Comparison of ENCODE assay signal across 8 mouse cellular contexts in the genomic region with DNA sequence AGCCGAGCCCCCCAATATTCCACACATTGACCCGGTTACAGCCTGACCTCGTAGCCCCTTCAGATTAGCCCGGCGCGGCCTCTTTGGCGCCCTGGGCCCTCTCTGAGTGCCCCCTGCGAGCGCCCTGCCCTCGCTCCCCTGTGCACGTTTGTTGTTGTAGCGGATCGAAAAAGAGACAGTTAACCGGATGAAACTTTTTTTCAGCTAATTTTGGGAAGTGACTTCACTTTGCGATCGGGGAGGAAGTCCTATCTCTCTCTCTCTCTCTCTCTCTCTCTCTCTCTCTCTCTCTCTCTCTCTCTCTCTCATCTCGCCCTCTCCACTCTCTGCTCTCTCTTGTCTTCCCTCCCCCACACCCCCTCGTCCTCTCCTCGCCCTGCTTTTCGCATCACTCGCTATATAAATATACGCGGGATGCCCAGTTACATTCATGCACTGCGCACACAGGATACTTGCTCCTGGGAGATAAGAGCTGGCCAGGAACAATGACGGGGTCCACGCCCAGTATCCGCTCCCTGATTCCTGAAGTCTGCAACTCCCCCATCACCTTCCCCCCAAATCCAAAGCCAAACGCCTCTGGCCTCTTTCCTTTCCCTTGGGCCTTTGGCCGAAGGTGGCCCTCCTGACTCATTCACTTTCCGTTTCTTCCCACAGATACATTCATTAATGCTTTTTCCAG. TPM values are rescaled to one million over a fixed set of nuclear protein-coding genes. Genes with fewer than 3 reads are reported as not detected.
DNase-seq lines count a peak whose midpoint lies in the region; ATAC-seq and TF ChIP-seq lines count a peak whose summit lies in the region.

No protein-coding gene starts in this region.

- peaks cover 6 to 32% of the 10 kb centered on the region in 2 experiments for H3K4me1 ChIP-seq in CH12.LX (ENCODE audit: control insufficient read depth in 1 of 2, insufficient read depth in 2 of 2)
- H3K4me1 ChIP-seq in bone marrow, adult 2 months (ENCODE audit: control insufficient read depth, insufficient read depth, low read length), result peaks cover 3% of the 10 kb centered on the region; the same call in 1 of the 2 replicates
- H3K4me1 ChIP-seq in lung, postnatal 0 days (ENCODE audit: insufficient read depth, low read depth, low read length), result peaks cover 17% of the 10 kb centered on the region; the same call in 1 of the 2 replicates

- peak overlapping the region; percentile 18; the same call in 1 of the 2 replicates for H3K4me2 ChIP-seq in CH12.LX (ENCODE audit: insufficient read depth, low read depth, poor library complexity, severe bottlenecking)
- H3K4me2 ChIP-seq in lung, postnatal 0 days (replicated peaks; ENCODE audit: low read depth, low read length), result peak overlapping the region; percentile 88

- TF ChIP-seq RAD21 in CH12.LX (IDR thresholded peaks at IDR 0.05; ENCODE audit: low read depth, low read length), result no peak

- H3K27me3 ChIP-seq in CH12.LX (replicated peaks), result no peaks in the 10 kb centered on the region
- peaks cover 20% of the 10 kb centered on the region; the same call in 1 of the 2 replicates for H3K27me3 ChIP-seq in lung, postnatal 0 days (replicated peaks; ENCODE audit: insufficient read depth, low read length)

- H3K36me3 ChIP-seq in CH12.LX (replicated peaks in 1 of 2; ENCODE audit: control insufficient read depth in 1 of 2, insufficient read depth in 1 of 2, low read length in 1 of 2), result peaks cover 0 to 3% of the 10 kb centered on the region in 2 experiments
- H3K36me3 ChIP-seq in lung, postnatal 0 days (ENCODE audit: insufficient read depth, low read length), result no peaks in the 10 kb centered on the region

- DNase-seq in CH12.LX (ENCODE audit: extremely low read depth), result peak; percentile 66
- DNase-seq in heart, adult 8-10 months (ENCODE audit: low spot score), result peak; percentile 86
- DNase-seq in kidney, adult 18-20 months, result peak; percentile 53
- peak; percentile 82 for DNase-seq in lung, postnatal 0 days (ENCODE audit: low spot score)
- peak; percentile 42 for DNase-seq in retina, embryonic 14.5 days (ENCODE audit: low spot score)
- no peak for DNase-seq in cerebellum, adult 8-10 months
- DNase-seq in urinary bladder, postnatal 36 days (ENCODE audit: low spot score in 2 of 2), result no peak

- H3K27ac ChIP-seq in CH12.LX (ENCODE audit: insufficient read depth, low read depth), result peak overlapping the region; percentile 87
- H3K27ac ChIP-seq in bone marrow, adult 2 months (ENCODE audit: control insufficient read depth, insufficient read depth, low read depth, low read length, poor library complexity), result peak overlapping the region; percentile 99
- peak overlapping the region; percentile 88 for H3K27ac ChIP-seq in lung, postnatal 0 days (ENCODE audit: low read length)

- in situ Hi-C loops in CH12.LX (cut with MboI; ENCODE audit: low pct_ligation_motif_present, low pct_unique_long_range_greater_than_20kb, low sequenced_read_pairs), result no loop called here

- no peak for TF ChIP-seq CTCF in CH12.LX (conservative IDR thresholded peaks at IDR 0.05 in 1 of 2, IDR thresholded peaks at IDR 0.05 in 1 of 2; ENCODE audit: low read depth in 2 of 2, low read length in 2 of 2)
- no peak for TF ChIP-seq CTCF in bone marrow, adult 2 months (IDR thresholded peaks at IDR 0.05; ENCODE audit: control insufficient read depth, insufficient read depth, low read length)
- no peak for TF ChIP-seq CTCF in lung, postnatal 0 days (IDR thresholded peaks at IDR 0.05)

- dilution Hi-C loops in CH12.LX (cut with MboI; ENCODE audit: extremely low pct_ligation_motif_present, extremely low pct_unique_long_range_greater_than_20kb, low sequenced_read_pairs), result no loop called here

- H3K4me3 ChIP-seq in CH12.LX (replicated peaks in 1 of 3; ENCODE audit: low read depth in 2 of 3, low read length in 2 of 3, poor library complexity in 1 of 3), result peak overlapping the region; percentile 87 to 96 (median 92)
- H3K4me3 ChIP-seq in bone marrow, adult 2 months (replicated peaks; ENCODE audit: control insufficient read depth, low read depth, low read length), result peak overlapping the region; percentile 83
- H3K4me3 ChIP-seq in lung, postnatal 0 days (ENCODE audit: low read depth, low read length), result peak overlapping the region; percentile 71

- peaks cover 6% of the 10 kb centered on the region for H3K9me3 ChIP-seq in CH12.LX (replicated peaks; ENCODE audit: low read length)
- no peaks in the 10 kb centered on the region for H3K9me3 ChIP-seq in lung, postnatal 0 days (ENCODE audit: low read length)

- peak overlapping the region; percentile 99 for H3K9ac ChIP-seq in CH12.LX (ENCODE audit: insufficient read depth, low read depth)
- H3K9ac ChIP-seq in lung, postnatal 0 days (replicated peaks; ENCODE audit: low read depth), result peak overlapping the region; percentile 87

- H3K79me2 ChIP-seq in CH12.LX (replicated peaks; ENCODE audit: control insufficient read depth, extremely low read depth, insufficient read depth, poor library complexity, severe bottlenecking), result peaks cover 40% of the 10 kb centered on the region

- peak; percentile 55 for TF ChIP-seq POLR2A in CH12.LX (IDR thresholded peaks at IDR 0.05; ENCODE audit: low read depth, low read length)
- TF ChIP-seq POLR2A in bone marrow, adult 2 months (IDR thresholded peaks at IDR 0.05; ENCODE audit: borderline replicate concordance, control insufficient read depth, low read depth, low read length), result peak; percentile 63; the same call in 1 of the 2 replicates

- no peak for TF ChIP-seq EP300 in CH12.LX (IDR thresholded peaks at IDR 0.05; ENCODE audit: low read length)
- peak; percentile 94 for TF ChIP-seq EP300 in lung, postnatal 0 days (IDR thresholded peaks at IDR 0.05)

- peak; percentile 82 for ATAC-seq in lung, postnatal 0 days

- WGBS in bone marrow, adult 2 months, result under 1% methylated on average over 30 of the region's 30 CpGs
- under 1% methylated on average over 30 of the region's 30 CpGs for WGBS in lung, postnatal 0 days

TF ChIP-seq in CH12.LX, 34 proteins besides CTCF, POLR2A, EP300 and RAD21:
- TF ChIP-seq POLR2AphosphoS2 (IDR thresholded peaks at IDR 0.05; ENCODE audit: low read depth, low read length), result no peak
- peak; percentile 88 for TF ChIP-seq JUND (conservative IDR thresholded peaks at IDR 0.05; ENCODE audit: low read depth, low read length)
- no peak for TF ChIP-seq CHD2 (IDR thresholded peaks at IDR 0.05; ENCODE audit: low read length)
- peak; percentile 94 for TF ChIP-seq JUN (IDR thresholded peaks at IDR 0.05; ENCODE audit: insufficient read depth, low read depth, low read length)
- TF ChIP-seq USF2 (conservative IDR thresholded peaks at IDR 0.05; ENCODE audit: low read depth, low read length), result no peak
- TF ChIP-seq GABPA (IDR thresholded peaks at IDR 0.05; ENCODE audit: insufficient replicate concordance, low read depth, low read length), result no peak
- TF ChIP-seq RCOR1 (conservative IDR thresholded peaks at IDR 0.05; ENCODE audit: low read depth, low read length), result no peak
- TF ChIP-seq MAZ (IDR thresholded peaks at IDR 0.05; ENCODE audit: low read depth, low read length), result no peak
- TF ChIP-seq ZNF384 (IDR thresholded peaks at IDR 0.05; ENCODE audit: low read depth, low read length), result 0 out of 2 replicates have a peak, but pooled peaks have one; percentile 64
- peak; percentile 74 for TF ChIP-seq BHLHE40 (IDR thresholded peaks at IDR 0.05; ENCODE audit: low read depth, low read length)
- no peak for TF ChIP-seq PAX5 (IDR thresholded peaks at IDR 0.05; ENCODE audit: low read length)
- TF ChIP-seq HCFC1 (IDR thresholded peaks at IDR 0.05; ENCODE audit: low read depth, low read length), result no peak
- TF ChIP-seq KAT2A (IDR thresholded peaks at IDR 0.05; ENCODE audit: insufficient replicate concordance, low read length), result no peak
- TF ChIP-seq MEF2A (IDR thresholded peaks at IDR 0.05; ENCODE audit: borderline replicate concordance, low read depth, low read length), result peak; percentile 96
- TF ChIP-seq TBP (conservative IDR thresholded peaks at IDR 0.05; ENCODE audit: low read depth, low read length), result 0 out of 2 replicates have a peak, but pooled peaks have one; percentile 48
- 0 out of 2 replicates have a peak, but pooled peaks have one; percentile 14 for TF ChIP-seq MXI1 (IDR thresholded peaks at IDR 0.05; ENCODE audit: low read depth, low read length)
- peak; percentile 48 for TF ChIP-seq ETS1 (conservative IDR thresholded peaks at IDR 0.05; ENCODE audit: low read depth, low read length)
- TF ChIP-seq MAX (IDR thresholded peaks at IDR 0.05; ENCODE audit: low read length), result no peak

RNA-seq across cellular contexts. Expression of gene Fli1, which starts 1.3 kb away (rescaled TPM):
- 20.8 and 23.3 TPM in 2 replicates for total RNA-seq in CH12.LX (2012; rRNA removed)
- total RNA-seq in CH12.LX (2014; rRNA removed), result 29.3 TPM in 2 replicates
- 20.3 and 20.6 TPM in 2 replicates for polyA plus RNA-seq in CH12.LX (2012; ENCODE audit: insufficient read length, low read depth)
- 17.4 and 33.9 TPM in 2 replicates for polyA plus RNA-seq in bone marrow, adult 2 months (2011; ENCODE audit: insufficient read depth, insufficient read length, low replicate concordance, missing spikeins)
- total RNA-seq in heart, adult 8-10 months (2022), result 10 to 100 TPM; 18.5 to 30.7 (median 20.8) TPM
- 21.1 and 21.4 TPM in 2 replicates for polyA plus RNA-seq in lung, postnatal 0 days (2015; fragmentation: Nextera tagmentation; extraction: Ambion mirVana)

Comparison
In these comparisons a context has a peak if more than half of its experiments do, and no peak if none do; other contexts are left out.
1. DNase-seq: peak in CH12.LX (single experiment), heart, adult 8-10 months (single experiment), kidney, adult 18-20 months (single experiment), lung, postnatal 0 days (single experiment) and retina, embryonic 14.5 days (single experiment); none in cerebellum, adult 8-10 months (single experiment) and urinary bladder, postnatal 36 days (0 of 2).
2. Peak in every context shown above with its lines, with median percentiles within 50 percentile points of each other: H3K27ac ChIP-seq and H3K4me3 ChIP-seq.